Mouse (Mus musculus): ENCODE measurements around the gene Abi3.

DNA sequence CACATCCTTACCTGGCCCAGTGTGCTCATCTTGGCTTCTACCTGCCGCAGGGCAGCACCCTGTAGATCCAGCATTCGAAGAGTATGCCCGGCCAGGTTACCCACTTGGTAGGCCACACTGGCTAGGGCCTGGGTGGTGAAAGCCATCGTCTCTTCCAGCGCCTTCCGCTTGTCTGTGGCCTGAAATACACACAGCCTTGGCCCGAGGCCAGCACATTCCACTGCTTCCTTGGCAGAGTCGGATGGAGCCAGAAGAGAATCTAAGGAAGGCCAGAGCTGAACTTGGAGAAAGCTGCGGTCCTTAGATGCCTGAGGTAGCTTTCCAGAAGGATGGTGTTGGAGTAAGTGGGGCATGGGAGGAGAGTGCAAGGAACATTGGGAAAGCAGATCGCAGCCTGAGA, 5.2 kb downstream of the Abi3 start, which contains the start of gene Gngt2:
- no peak for TF ChIP-seq POLR2A (IDR thresholded peaks at IDR 0.05; ENCODE audit: borderline replicate concordance, extremely low read depth, low read depth, low read length)
- no peak for TF ChIP-seq CTCF (IDR thresholded peaks at IDR 0.05; ENCODE audit: insufficient read depth, low read length)

Measured in lung, adult 2 months (tissue).